Mouse (Mus musculus) layer of hippocampus, postnatal 14 days (tissue): ENCODE data around the gene Rnf220. TPM values are rescaled to one million over a fixed set of nuclear protein-coding genes. Genes with fewer than 3 reads are reported as not detected.

Source experiments
- DNase-seq, 2 experiments: peaks; one replicate each; pipeline ENCODE4 v3.0.0; 2021 to 2022; ENCODE audit warnings: low spot score in 2 of 2, mixed read lengths in 1 of 2
- total RNA-seq, 2 experiments: library from RNA; stranded (reverse); gene quantifications; 2 replicates each; pipeline ENCODE4 v1.2.3; 2021

Rnf220 gene
- total RNA-seq, 2 experiments from 2014 or later, result 140 to 146 TPM

DNA sequence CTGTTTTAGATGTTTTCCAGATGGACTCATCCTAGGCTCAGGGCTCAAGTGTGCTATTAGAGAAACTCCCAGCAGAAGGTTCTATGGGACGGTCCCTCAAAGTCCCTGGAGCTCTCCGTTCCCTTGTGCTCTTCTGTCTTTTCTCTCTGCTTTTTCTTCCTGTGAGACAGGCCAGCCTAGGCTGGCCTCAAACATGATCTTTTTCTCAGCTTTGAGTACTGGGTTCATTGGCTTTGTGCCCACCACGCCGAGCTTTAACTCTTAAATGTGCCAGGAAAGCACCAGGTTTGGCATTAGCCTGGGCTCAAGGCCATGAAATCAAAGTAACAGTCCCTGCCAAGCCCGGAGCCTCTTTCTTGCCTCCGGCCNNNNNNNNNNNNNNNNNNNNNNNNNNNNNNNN lies 256.0 kb downstream of the Rnf220 start:
- DNase-seq, result no peak

- no peak for DNase-seq
These were observed 257.7 kb downstream of the Rnf220 start for GRCm38 (mm10) chr4:117239153-117239552.

DNA sequence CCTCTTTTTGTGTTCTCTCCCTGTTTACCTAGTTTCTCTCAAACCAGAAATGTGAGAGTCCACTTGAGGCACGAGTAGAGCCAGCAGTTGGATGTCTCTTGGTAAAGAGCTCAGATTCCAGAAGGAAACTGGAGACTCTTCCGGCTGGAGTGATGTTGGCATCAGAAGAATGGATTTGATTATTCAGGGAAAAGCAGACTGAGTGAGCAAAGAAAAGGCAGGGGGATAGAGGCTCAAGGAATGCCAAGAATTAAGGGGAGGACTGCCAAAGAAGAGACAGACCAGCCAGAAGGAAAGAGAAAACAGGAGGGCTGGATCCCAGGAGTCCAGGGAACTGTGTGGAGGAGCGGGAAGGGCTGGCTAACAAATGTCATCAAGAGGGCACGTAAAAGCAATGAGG lies 261.0 kb downstream of the Rnf220 start:
- no peak for DNase-seq

DNA sequence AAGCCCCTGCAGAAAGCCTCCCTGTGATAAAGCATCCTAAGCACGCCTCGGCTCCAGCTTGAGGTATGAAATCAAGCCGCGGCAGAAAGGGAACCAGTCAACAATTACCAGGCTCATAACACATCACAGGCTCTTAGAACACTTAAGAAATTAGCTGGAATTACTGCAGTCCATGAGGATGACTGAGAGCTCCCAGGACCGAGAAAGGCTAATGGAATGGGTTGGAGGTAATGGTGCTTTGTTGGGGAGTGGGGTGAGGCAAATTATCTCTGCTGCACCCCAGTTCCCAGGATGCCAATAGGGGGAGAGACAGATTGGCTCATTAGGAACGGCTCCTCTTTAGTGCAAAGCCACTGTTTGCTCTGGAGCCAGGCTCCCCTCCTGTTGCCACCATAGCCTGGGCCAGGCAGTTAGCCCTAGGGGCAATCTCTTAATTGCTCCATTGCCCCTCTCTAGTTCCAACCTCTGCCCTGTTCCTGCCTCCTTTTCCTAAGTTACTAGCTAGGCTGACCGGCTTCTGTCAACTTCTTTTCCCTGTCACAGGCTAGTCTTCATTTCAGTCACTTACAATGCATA lies 262.6 kb downstream of the Rnf220 start:
- DNase-seq, result no peak

DNA sequence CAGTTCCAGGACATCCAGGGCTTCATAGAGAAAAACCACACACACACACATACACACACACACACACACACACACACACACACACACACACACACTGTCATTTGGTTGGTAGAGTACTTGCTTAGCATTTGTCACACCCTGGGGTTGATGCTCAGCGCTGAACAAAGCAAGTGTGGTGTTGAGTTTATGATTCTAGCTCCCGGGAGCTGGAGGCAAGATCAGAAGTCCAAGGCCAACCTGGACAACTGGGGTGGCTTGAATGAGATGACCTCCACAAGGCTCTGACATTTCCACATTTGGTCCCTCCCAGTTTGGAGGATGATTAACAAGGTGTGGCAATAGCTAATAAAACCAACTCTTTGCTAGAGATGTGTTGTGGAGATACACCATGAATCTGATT lies 265.6 kb downstream of the Rnf220 start:
- DNase-seq, result no peak

GRCm38 (mm10) chr4:117230331-117230730 lies 266.5 kb downstream of the Rnf220 start:
- DNase-seq, result no peak

DNA sequence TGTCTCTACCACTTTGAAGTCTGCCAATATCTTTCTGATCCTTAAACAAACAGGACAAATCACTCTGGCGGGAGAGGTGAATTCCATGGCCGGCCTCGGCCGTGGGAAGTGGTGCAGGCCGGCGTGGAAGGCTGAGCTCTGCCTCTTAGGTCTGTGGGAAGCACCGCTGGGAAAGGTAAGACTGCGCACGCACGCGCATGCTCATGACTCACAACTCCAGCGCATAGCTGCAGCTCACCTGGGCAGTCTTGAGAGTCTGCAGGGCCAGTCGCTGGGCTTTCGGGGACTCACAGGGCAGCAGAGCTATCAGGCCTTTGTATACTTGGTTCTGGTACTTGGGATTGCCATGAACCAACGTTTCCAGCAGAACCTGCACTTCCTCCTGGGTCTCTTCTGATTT lies 267.3 kb downstream of the Rnf220 start:
- no peak for DNase-seq

DNA sequence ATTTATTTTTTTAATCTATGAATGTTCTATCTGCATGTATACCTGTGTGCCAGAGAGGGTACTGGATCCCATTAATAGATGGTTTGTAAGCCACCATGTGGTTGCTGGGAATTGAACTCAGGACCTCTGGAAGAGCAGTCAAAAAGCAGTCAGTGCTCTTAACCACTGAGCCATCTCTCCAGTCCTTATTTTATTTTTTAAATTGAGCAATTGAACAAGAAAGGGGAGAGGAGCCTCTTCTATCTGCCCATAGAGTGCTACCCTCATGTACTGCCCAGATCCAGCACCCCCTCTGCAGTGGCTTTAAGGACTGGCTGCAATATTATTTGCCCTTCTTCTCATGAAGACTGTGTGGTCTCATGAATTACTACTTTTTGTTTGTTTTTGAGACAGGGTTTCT lies 271.6 kb downstream of the Rnf220 start:
- no peak for DNase-seq

- no peak for DNase-seq
These were observed 272.7 kb downstream of the Rnf220 start for GRCm38 (mm10) chr4:117224122-117224521.

GRCm38 (mm10) chr4:117223001-117223400 lies 273.9 kb downstream of the Rnf220 start:
- DNase-seq, result no peak

DNA sequence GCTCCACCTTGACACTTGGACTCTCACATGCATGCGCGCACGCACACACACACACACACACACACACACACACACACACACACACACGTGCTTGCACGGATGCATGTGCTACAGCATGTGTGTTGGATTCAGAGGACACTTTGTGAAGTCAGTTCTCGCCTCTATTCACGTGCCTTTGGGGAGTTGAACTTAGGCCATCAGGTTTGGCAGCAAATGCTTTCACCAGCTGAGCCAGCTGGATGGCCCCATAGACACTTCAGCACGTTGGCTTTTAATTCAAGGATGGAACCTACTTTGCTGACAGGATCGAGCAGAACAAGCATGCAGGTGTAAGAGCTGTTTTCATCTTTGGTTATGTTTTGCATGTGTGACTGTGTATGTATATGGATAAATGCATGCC lies 275.0 kb downstream of the Rnf220 start:
- DNase-seq, result no peak

Other genes with a start within 250 kb of the Rnf220 start
- 1 to 10 TPM; 3.5 to 5.1 TPM for gene Tmem53, start 245.1 kb downstream of the Rnf220 start, total RNA-seq
- 1 to 10 TPM; 1.1 to 1.4 TPM for gene Armh1, start 244.9 kb downstream of the Rnf220 start, total RNA-seq
- 100 to 1,000 TPM; 217 to 218 TPM for gene Eri3, start 53.3 kb upstream of the Rnf220 start, total RNA-seq
- gene Dmap1, start 185.2 kb upstream of the Rnf220 start, total RNA-seq, result 10 to 100 TPM; 31.8 TPM
- gene Gm12845, start 227.4 kb upstream of the Rnf220 start, total RNA-seq, result not detected